Mouse (Mus musculus): ENCODE results near the gene Abtb2.

Abtb2 gene

GRCm38 (mm10) chr2:103656028-103656427, 89.9 kb downstream of the Abtb2 start:
- in situ Hi-C loops (cut with MseI, MboI): no loop called here

GRCm38 (mm10) chr2:103659167-103659566, 93.1 kb downstream of the Abtb2 start:
- in situ Hi-C loops (cut with MseI, MboI): no loop called here

GRCm38 (mm10) chr2:103659648-103660556, 93.8 kb downstream of the Abtb2 start:
- in situ Hi-C loops (cut with MseI, MboI): no loop called here

GRCm38 (mm10) chr2:103661696-103662095, 95.6 kb downstream of the Abtb2 start:
- in situ Hi-C loops (cut with MseI, MboI): no loop called here

GRCm38 (mm10) chr2:103662121-103662520, 96.0 kb downstream of the Abtb2 start:
- in situ Hi-C loops (cut with MseI, MboI): no loop called here

- in situ Hi-C loops (cut with MseI, MboI): no loop called here
Measured at GRCm38 (mm10) chr2:103664341-103664740, 98.2 kb downstream of the Abtb2 start.

- in situ Hi-C loops (cut with MseI, MboI): no loop called here
Measured at GRCm38 (mm10) chr2:103667962-103668815, 102.1 kb downstream of the Abtb2 start.

GRCm38 (mm10) chr2:103668939-103669338, 102.8 kb downstream of the Abtb2 start:
- in situ Hi-C loops (cut with MseI, MboI): no loop called here

GRCm38 (mm10) chr2:103669561-103669960, 103.5 kb downstream of the Abtb2 start:
- in situ Hi-C loops (cut with MseI, MboI): no loop called here

GRCm38 (mm10) chr2:103670276-103670680, 104.2 kb downstream of the Abtb2 start:
- in situ Hi-C loops (cut with MseI, MboI): no loop called here

- in situ Hi-C loops (cut with MseI, MboI): no loop called here
Measured at GRCm38 (mm10) chr2:103672573-103673119, 106.5 kb downstream of the Abtb2 start.

- in situ Hi-C loops (cut with MseI, MboI): no loop called here
Measured at GRCm38 (mm10) chr2:103673609-103674008, 107.5 kb downstream of the Abtb2 start.

- in situ Hi-C loops (cut with MseI, MboI): no loop called here
Measured at GRCm38 (mm10) chr2:103675391-103675790, 109.3 kb downstream of the Abtb2 start.

GRCm38 (mm10) chr2:103676808-103677207, 110.7 kb downstream of the Abtb2 start:
- in situ Hi-C loops (cut with MseI, MboI): no loop called here

GRCm38 (mm10) chr2:103677614-103678369, 111.7 kb downstream of the Abtb2 start:
- in situ Hi-C loops (cut with MseI, MboI): no loop called here

- in situ Hi-C loops (cut with MseI, MboI): no loop called here
Measured at GRCm38 (mm10) chr2:103678433-103678832, 112.3 kb downstream of the Abtb2 start.

- in situ Hi-C loops (cut with MseI, MboI): no loop called here
Measured at GRCm38 (mm10) chr2:103680364-103681110, 114.4 kb downstream of the Abtb2 start.

- in situ Hi-C loops (cut with MseI, MboI): no loop called here
Measured at GRCm38 (mm10) chr2:103681149-103681548, 115.0 kb downstream of the Abtb2 start.

- in situ Hi-C loops (cut with MseI, MboI): no loop called here
Measured at GRCm38 (mm10) chr2:103682261-103682722, 116.2 kb downstream of the Abtb2 start.

- in situ Hi-C loops (cut with MseI, MboI): no loop called here
Measured at GRCm38 (mm10) chr2:103682927-103683442, 116.9 kb downstream of the Abtb2 start.

Measured in mouse trophoblast stem cell (cell line).